Mouse (Mus musculus) olfactory bulb, adult 2 months (tissue): ENCODE measurements around the gene Zfp3. TPM values are rescaled to one million over a fixed set of nuclear protein-coding genes. Genes with fewer than 3 reads are reported as not detected.

ENCODE experiments used
- H3K27ac ChIP-seq: fragments of 200-500 bp; 2 replicates; pipeline ENCODE4 v1.5.1; 2012; ENCODE audit warnings: low read depth, low read length; ENCODE audit not compliant: insufficient read depth
- H3K4me1 ChIP-seq: fragments of 200-500 bp; 2 replicates; pipeline ENCODE4 v1.6.1; 2012; ENCODE audit warnings: low read length; ENCODE audit not compliant: control insufficient read depth, insufficient read depth
- H3K4me3 ChIP-seq: fragments of 200-500 bp; 2 replicates; pipeline ENCODE4 v1.5.1; 2012; ENCODE audit warnings: mild to moderate bottlenecking, low read depth, low read length, moderate library complexity; ENCODE audit not compliant: insufficient read depth
- CTCF ChIP-seq: fragments of 200-500 bp; IDR thresholded peaks from 2 replicates; pipeline ENCODE4 v1.5.1; 2012; ENCODE audit warnings: low read depth, mild to moderate bottlenecking, low read length, moderate library complexity; ENCODE audit not compliant: insufficient read depth
- POLR2A ChIP-seq: fragments of 200-500 bp; IDR thresholded peaks from 2 replicates; pipeline ENCODE4 v1.6.1; 2012; ENCODE audit warnings: mild to moderate bottlenecking, low read depth, low read length, moderate library complexity; ENCODE audit not compliant: insufficient read depth
- WGBS: fragments of 180-500 bp; shearing (Covaris S2); methylation state at CpG from one replicate; pipeline ENCODE4 v1.1.7; 2018; 5-methylcytosine and 5-hydroxymethylcytosine counted together
- polyA plus RNA-seq: library from polyadenylated mRNA; stranded (reverse); fragments of >200 nt; gene quantifications from 2 replicates; pipeline ENCODE4 v1.2.4, GENCODE M21; 2012; ENCODE audit warnings: low replicate concordance; ENCODE audit not compliant: missing spikeins, insufficient read depth, insufficient read length

Gene Zfp3
- polyA plus RNA-seq, 1 experiment = not detected

GRCm38 (mm10) chr11:70731178-70731577 is 32.8 kb upstream of the Zfp3 start:
- TF ChIP-seq CTCF = no peak
- no peak for TF ChIP-seq POLR2A
- WGBS = 19% methylated on average over 5 of the region's 5 CpGs
- H3K27ac ChIP-seq = peak overlapping the region; percentile 40
- no peaks in the 10 kb centered on the region for H3K4me1 ChIP-seq
- H3K4me3 ChIP-seq = no peak overlapping the region

DNA sequence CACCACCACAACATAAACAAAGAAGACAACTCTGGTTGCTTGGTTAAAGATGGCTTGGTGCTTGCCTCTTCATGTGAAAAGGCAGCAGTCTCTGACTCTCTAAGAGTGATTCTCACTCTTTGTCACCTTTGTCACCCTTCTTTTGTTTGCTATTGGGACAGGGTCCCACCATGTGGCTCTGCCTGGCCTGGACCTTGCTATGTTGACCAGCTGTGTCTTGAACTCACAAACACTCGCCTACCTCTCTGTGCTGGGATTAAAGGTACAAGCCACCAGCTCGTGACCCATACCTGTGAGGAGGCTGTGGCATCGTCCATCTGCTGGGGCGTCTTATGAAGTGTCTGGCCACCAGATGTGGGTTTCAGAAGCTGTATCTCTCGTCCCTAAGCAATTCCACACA is 30.8 kb upstream of the Zfp3 start:
- H3K4me1 ChIP-seq = no peaks in the 10 kb centered on the region
- WGBS = 80% methylated on average over 5 of the region's 5 CpGs
- no peak for TF ChIP-seq CTCF
- no peak for TF ChIP-seq POLR2A
- H3K27ac ChIP-seq = no peak overlapping the region
- H3K4me3 ChIP-seq = no peak overlapping the region

- TF ChIP-seq CTCF (no peak), POLR2A (no peak)
- H3K27ac ChIP-seq = no peak overlapping the region
- peaks cover 2% of the 10 kb centered on the region; the same call in 1 of the 2 replicates for H3K4me1 ChIP-seq
- no peak overlapping the region for H3K4me3 ChIP-seq
- 76% methylated on average over 5 of the region's 5 CpGs for WGBS
Measured at GRCm38 (mm10) chr11:70737749-70738148, 26.3 kb upstream of the Zfp3 start.

GRCm38 (mm10) chr11:70741603-70742002 is 22.4 kb upstream of the Zfp3 start:
- Histone ChIP-seq H3K27ac (no peak overlapping the region), H3K4me3 (no peak overlapping the region), H3K4me1 (peaks cover 5% of the 10 kb centered on the region; the same call in 1 of the 2 replicates)
- 93% methylated on average over 3 of the region's 3 CpGs for WGBS
- TF ChIP-seq CTCF (no peak), POLR2A (no peak)

GRCm38 (mm10) chr11:70742117-70742516 is 21.9 kb upstream of the Zfp3 start:
- Histone ChIP-seq H3K4me3 (no peak overlapping the region), H3K27ac (no peak overlapping the region), H3K4me1 (peaks cover 5% of the 10 kb centered on the region; the same call in 1 of the 2 replicates)
- TF ChIP-seq CTCF = no peak
- no peak for TF ChIP-seq POLR2A
- 85% methylated on average over 7 of the region's 7 CpGs for WGBS

- 61% methylated on average over 12 of the region's 12 CpGs for WGBS
- H3K27ac ChIP-seq = no peak overlapping the region
- TF ChIP-seq POLR2A (no peak), CTCF (no peak)
- no peak overlapping the region for H3K4me3 ChIP-seq
- H3K4me1 ChIP-seq = peaks cover 5% of the 10 kb centered on the region; the same call in 1 of the 2 replicates
Measured at GRCm38 (mm10) chr11:70742581-70743459, 21.2 kb upstream of the Zfp3 start.

- WGBS = 88% methylated on average over 7 of the region's 7 CpGs
- TF ChIP-seq CTCF = no peak
- TF ChIP-seq POLR2A = no peak
- no peak overlapping the region for H3K27ac ChIP-seq
- H3K4me3 ChIP-seq = no peak overlapping the region
- peaks cover 5% of the 10 kb centered on the region; the same call in 1 of the 2 replicates for H3K4me1 ChIP-seq
Measured at GRCm38 (mm10) chr11:70745636-70746035, 18.4 kb upstream of the Zfp3 start.

DNA sequence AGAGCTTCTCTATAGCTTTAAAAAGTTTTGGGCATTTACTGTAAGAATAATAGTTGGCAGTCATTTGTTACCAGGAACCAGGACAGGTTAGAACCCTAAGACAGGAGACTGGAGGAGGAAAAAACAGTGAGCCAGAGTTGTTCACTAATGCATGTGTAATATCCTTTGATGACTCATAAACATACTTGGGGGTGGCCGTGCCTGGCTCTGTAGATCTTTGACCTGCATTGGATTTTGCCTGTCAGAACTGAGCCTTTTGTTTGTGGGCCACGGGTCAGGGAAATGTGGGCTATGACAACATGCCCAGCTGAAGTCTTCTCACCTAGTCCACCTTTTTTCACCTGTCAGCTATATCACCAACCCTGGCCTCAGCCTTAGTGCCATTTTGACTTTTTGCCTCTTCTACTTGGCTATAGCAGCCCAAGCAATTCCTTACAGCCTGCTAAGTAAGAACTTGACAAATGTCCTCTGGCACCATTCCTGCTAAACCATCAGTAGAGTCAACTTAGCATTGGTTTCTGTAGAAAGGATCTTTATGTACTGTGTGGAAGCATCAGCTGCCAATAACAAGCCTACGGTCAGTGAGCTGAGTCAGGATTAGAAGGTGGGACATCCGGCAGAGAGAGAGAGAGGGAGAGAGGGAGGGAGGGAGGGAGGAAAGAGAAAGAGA is 16.0 kb upstream of the Zfp3 start:
- 76% methylated on average over 4 of the region's 4 CpGs for WGBS

GRCm38 (mm10) chr11:70752337-70753017 is 11.5 kb upstream of the Zfp3 start:
- 95% methylated on average over 4 of the region's 4 CpGs for WGBS
- Histone ChIP-seq H3K4me3 (no peak overlapping the region), H3K27ac (no peak overlapping the region), H3K4me1 (no peaks in the 10 kb centered on the region)
- TF ChIP-seq POLR2A (no peak), CTCF (no peak)

More for the DNA sequence above, 16.0 kb upstream of the Zfp3 start:
- peaks cover 2% of the 10 kb centered on the region; the same call in 1 of the 2 replicates for H3K4me1 ChIP-seq
- TF ChIP-seq POLR2A (no peak), CTCF (no peak)
- H3K4me3 ChIP-seq = no peak overlapping the region
- no peak overlapping the region for H3K27ac ChIP-seq
